Mouse (Mus musculus) CH12.LX (cell line): ENCODE measurements around the gene Aptx.

ENCODE experiments used
- CTCF ChIP-seq, 2 experiments: IDR thresholded peaks in 1 of 2; conservative IDR thresholded peaks in 1 of 2; 2 replicates each; pipeline ENCODE4 v1.5.1; 2011 to 2012; ENCODE audit warnings: low read depth in 2 of 2, low read length in 2 of 2, improper control_type of control experiment in 1 of 2, inconsistent platforms in 1 of 2, mild to moderate bottlenecking in 1 of 2, moderate library complexity in 1 of 2
- EP300 ChIP-seq: IDR thresholded peaks from 2 replicates; pipeline ENCODE4 v1.6.1; 2011; ENCODE audit warnings: low read length, improper control_type of control experiment
- HCFC1 ChIP-seq: IDR thresholded peaks from 2 replicates; pipeline ENCODE4 v1.6.1; 2012; ENCODE audit warnings: low read depth, mild to moderate bottlenecking, inconsistent platforms, low read length, improper control_type of control experiment
- KAT2A ChIP-seq: IDR thresholded peaks from 2 replicates; pipeline ENCODE4 v1.6.1; 2012; ENCODE audit warnings: low read length, improper control_type of control experiment, inconsistent platforms; ENCODE audit not compliant: insufficient replicate concordance
- POLR2A ChIP-seq: IDR thresholded peaks from 2 replicates; pipeline ENCODE4 v1.6.1; 2011; ENCODE audit warnings: low read depth, mild to moderate bottlenecking, improper control_type of control experiment, low read length
- RAD21 ChIP-seq: IDR thresholded peaks from 2 replicates; pipeline ENCODE4 v1.6.1; 2011; ENCODE audit warnings: low read depth, mild to moderate bottlenecking, low read length, improper control_type of control experiment, moderate library complexity

DNA sequence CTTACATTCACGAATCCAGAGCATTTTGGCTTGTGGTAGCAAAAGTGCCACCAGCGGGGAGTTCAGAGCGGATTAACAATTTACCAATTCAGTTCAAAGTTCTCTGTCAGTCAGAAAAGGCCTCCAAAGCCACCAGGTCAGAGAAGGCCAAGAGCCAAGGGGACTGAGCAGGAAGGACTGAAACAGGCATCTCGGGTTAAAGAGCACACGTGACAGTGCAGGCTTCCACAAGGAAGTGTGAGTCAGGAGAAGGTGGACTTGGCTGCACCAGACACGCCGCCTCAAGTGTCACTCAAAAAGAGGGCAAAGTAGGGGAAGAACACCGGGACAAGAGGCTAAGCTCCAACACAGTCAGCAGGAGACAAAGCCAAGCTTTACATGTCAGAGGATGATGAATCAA is 2.8 kb downstream of the Aptx start:
- TF ChIP-seq HCFC1: no peak
- TF ChIP-seq RAD21: no peak
- no peak for TF ChIP-seq KAT2A
- no peak for TF ChIP-seq POLR2A
- TF ChIP-seq CTCF (conservative IDR thresholded peaks at IDR 0.05 in 1 of 2, IDR thresholded peaks at IDR 0.05 in 1 of 2; ENCODE audit: low read depth in 2 of 2, low read length in 2 of 2): no peak
- TF ChIP-seq EP300: no peak
